25 mouse cellular contexts compared by ENCODE assay signal in the genomic region with DNA sequence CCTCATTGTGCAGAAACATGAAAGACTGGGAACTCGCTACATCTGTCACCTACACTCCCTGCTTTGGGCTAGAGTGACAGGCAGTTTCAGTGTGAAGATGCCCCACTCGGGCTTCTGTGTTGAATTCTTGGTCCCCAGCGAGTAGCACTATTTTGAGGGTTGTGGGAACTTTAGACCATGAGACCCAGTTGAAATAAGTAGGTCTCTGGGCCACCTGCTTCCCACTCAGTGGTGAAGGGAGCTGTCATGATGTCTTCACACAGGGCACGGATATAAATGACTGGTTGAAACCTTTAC.
DNase-seq lines count a peak whose midpoint lies in the region; ATAC-seq and TF ChIP-seq lines count a peak whose summit lies in the region.
"Had no signal": no experiment of that assay in that cellular context is flagged by ENCODE, and none has a peak within 500 bp of the region (broad histone marks: within the 10 kb centered on the region; RNA-seq: fewer than 3 reads in every experiment).

No protein-coding gene starts in this region.

- no peak overlapping the region for H3K9ac ChIP-seq in heart, embryonic 16.5 days (ENCODE audit: low read length)
- no peak overlapping the region for H3K9ac ChIP-seq in CH12.LX (ENCODE audit: insufficient read depth, low read depth)
- H3K9ac ChIP-seq: embryonic facial prominence, embryonic 13.5 days; forebrain, embryonic 13.5 days; hindbrain, embryonic 14.5 days had no signal

- intact Hi-C loops in heart, postnatal 25 days (cut with DNase I) = no loop called here

- in situ Hi-C loops in CH12.LX (cut with MboI; ENCODE audit: low pct_ligation_motif_present, low pct_unique_long_range_greater_than_20kb, low sequenced_read_pairs) = no loop called here

- H3K9me3 ChIP-seq in heart, embryonic 16.5 days (replicated peaks; ENCODE audit: control insufficient read depth, low read length) = peaks cover 2% of the 10 kb centered on the region; the same call in 1 of the 2 replicates
- no peaks in the 10 kb centered on the region for H3K9me3 ChIP-seq in CH12.LX (replicated peaks; ENCODE audit: low read length)
- H3K9me3 ChIP-seq: embryonic facial prominence, embryonic 10.5 days; embryonic facial prominence, embryonic 13.5 days; forebrain, embryonic 13.5 days had no signal

- no peak for DNase-seq in heart, postnatal 25 days (ENCODE audit: low spot score)
- DNase-seq in CH12.LX (ENCODE audit: extremely low read depth) = peak; percentile 43
- no peak for DNase-seq in thymus, adult 2 months
- DNase-seq in thymus, postnatal 4 days = peak; percentile 58
- no peak for DNase-seq in urinary bladder, adult 18-20 months (ENCODE audit: low spot score in 2 of 2)
- DNase-seq: adrenal gland, adult 2 months; adrenal gland, postnatal 14 days; cerebellum, adult 11 months; cerebellum, adult 2 months; cerebellum, adult 9-11 months; cerebellum, postnatal 25 days; embryo, embryonic 11 days; gastrocnemius, postnatal 10 days; gastrocnemius, postnatal 36 days; heart, postnatal 4 days had no signal

- 75% methylated on average over 4 of the region's 4 CpGs for WGBS in heart, embryonic 16.5 days
- WGBS in thymus, adult 2 months = 2% methylated on average over 4 of the region's 4 CpGs

- dilution Hi-C loops in CH12.LX (cut with MboI; ENCODE audit: extremely low pct_ligation_motif_present, extremely low pct_unique_long_range_greater_than_20kb, low sequenced_read_pairs) = no loop called here

- H3K36me3 ChIP-seq in heart, embryonic 16.5 days (ENCODE audit: control insufficient read depth, insufficient read depth) = no peaks in the 10 kb centered on the region
- no peaks in the 10 kb centered on the region for H3K36me3 ChIP-seq in CH12.LX (replicated peaks in 1 of 2; ENCODE audit: control insufficient read depth in 1 of 2, insufficient read depth in 1 of 2, low read length in 1 of 2)
- no peaks in the 10 kb centered on the region for H3K36me3 ChIP-seq in thymus, adult 2 months (ENCODE audit: control insufficient read depth, insufficient read depth, low read length)
- H3K36me3 ChIP-seq: embryonic facial prominence, embryonic 10.5 days; embryonic facial prominence, embryonic 13.5 days had no signal

- peak overlapping the region; percentile 62; the same call in 1 of the 2 replicates for H3K27ac ChIP-seq in heart, embryonic 16.5 days (ENCODE audit: low read length)
- H3K27ac ChIP-seq in CH12.LX (ENCODE audit: insufficient read depth, low read depth) = no peak overlapping the region
- H3K27ac ChIP-seq in thymus, adult 2 months (ENCODE audit: control insufficient read depth, insufficient read depth, low read length) = peak overlapping the region; percentile 98
- H3K27ac ChIP-seq: embryonic facial prominence, embryonic 10.5 days; embryonic facial prominence, embryonic 13.5 days; forebrain, embryonic 13.5 days; hindbrain, embryonic 14.5 days; hindbrain, postnatal 0 days had no signal

- no peak overlapping the region for H3K4me3 ChIP-seq in heart, embryonic 16.5 days (ENCODE audit: low read length)
- H3K4me3 ChIP-seq in CH12.LX (replicated peaks in 1 of 3; ENCODE audit: low read depth in 2 of 3, low read length in 2 of 3, poor library complexity in 1 of 3) = no peak overlapping the region
- no peak overlapping the region for H3K4me3 ChIP-seq in thymus, adult 2 months (ENCODE audit: control insufficient read depth, insufficient read depth, low read length)
- H3K4me3 ChIP-seq: embryonic facial prominence, embryonic 10.5 days; embryonic facial prominence, embryonic 13.5 days; erythroblast, embryonic 14.5 days; forebrain, embryonic 13.5 days had no signal

- TF ChIP-seq POLR2A in CH12.LX (IDR thresholded peaks at IDR 0.05; ENCODE audit: low read depth, low read length) = no peak
- no peak for TF ChIP-seq POLR2A in thymus, adult 2 months (IDR thresholded peaks at IDR 0.05; ENCODE audit: control insufficient read depth, extremely low read depth, insufficient read depth, low read length, poor library complexity)

- peaks cover 5% of the 10 kb centered on the region; the same call in 1 of the 2 replicates for H3K4me1 ChIP-seq in heart, embryonic 16.5 days (ENCODE audit: control insufficient read depth, insufficient read depth, low read length)
- peaks cover 3 to 40% of the 10 kb centered on the region in 2 experiments; a peak in 3 of 4 replicates for H3K4me1 ChIP-seq in CH12.LX (ENCODE audit: control insufficient read depth in 1 of 2, insufficient read depth in 2 of 2)
- peaks cover 17% of the 10 kb centered on the region for H3K4me1 ChIP-seq in thymus, adult 2 months (replicated peaks; ENCODE audit: control insufficient read depth, insufficient read depth, low read length)
- H3K4me1 ChIP-seq: forebrain, embryonic 13.5 days had no signal

- H3K79me2 ChIP-seq in CH12.LX (replicated peaks; ENCODE audit: control insufficient read depth, extremely low read depth, insufficient read depth, poor library complexity, severe bottlenecking) = no peaks in the 10 kb centered on the region

- no peaks in the 10 kb centered on the region for H3K27me3 ChIP-seq in heart, embryonic 16.5 days (ENCODE audit: control insufficient read depth, insufficient read depth, low read length)
- H3K27me3 ChIP-seq in CH12.LX (replicated peaks) = no peaks in the 10 kb centered on the region
- no peaks in the 10 kb centered on the region for H3K27me3 ChIP-seq in thymus, adult 2 months (ENCODE audit: control insufficient read depth, insufficient read depth, low read length)
- H3K27me3 ChIP-seq: embryonic facial prominence, embryonic 13.5 days; forebrain, embryonic 13.5 days had no signal

- peak; percentile 66 for ATAC-seq in heart, embryonic 16.5 days (replicated peaks; ENCODE audit: extremely low read depth, insufficient read depth, low FRiP score)
- ATAC-seq: forebrain, embryonic 13.5 days; forebrain, embryonic 16.5 days; hindbrain, postnatal 0 days; intestine, embryonic 16.5 days had no signal

- no peak for TF ChIP-seq RAD21 in CH12.LX (IDR thresholded peaks at IDR 0.05; ENCODE audit: low read depth, low read length)

- H3K4me2 ChIP-seq in heart, embryonic 16.5 days (ENCODE audit: low read depth, low read length) = no peak overlapping the region
- peak overlapping the region; percentile 94 for H3K4me2 ChIP-seq in CH12.LX (ENCODE audit: insufficient read depth, low read depth, poor library complexity, severe bottlenecking)
- H3K4me2 ChIP-seq: embryonic facial prominence, embryonic 13.5 days; forebrain, embryonic 13.5 days; heart, embryonic 11.5 days; hindbrain, embryonic 14.5 days had no signal

- TF ChIP-seq EP300 in CH12.LX (IDR thresholded peaks at IDR 0.05; ENCODE audit: low read length) = no peak

- TF ChIP-seq CTCF in CH12.LX (conservative IDR thresholded peaks at IDR 0.05 in 1 of 2, IDR thresholded peaks at IDR 0.05 in 1 of 2; ENCODE audit: low read depth in 2 of 2, low read length in 2 of 2) = no peak
- no peak for TF ChIP-seq CTCF in thymus, adult 2 months (IDR thresholded peaks at IDR 0.05; ENCODE audit: borderline replicate concordance, control insufficient read depth, extremely low read depth, insufficient read depth, low read length, poor library complexity)

TF ChIP-seq in CH12.LX, 34 proteins besides CTCF, POLR2A, EP300 and RAD21:
- TF ChIP-seq NELFE (IDR thresholded peaks at IDR 0.05; ENCODE audit: low read depth, low read length) = no peak
- no peak for TF ChIP-seq SMC3 (IDR thresholded peaks at IDR 0.05; ENCODE audit: low read depth, low read length)
- TF ChIP-seq SIN3A (IDR thresholded peaks at IDR 0.05; ENCODE audit: low read length) = 0 out of 2 replicates have a peak, but pooled peaks have one; percentile 17
TF ChIP-seq in CH12.LX: peak in this region for 1.

Comparison
In these comparisons a context has a peak if more than half of its experiments do, and no peak if none do; other contexts are left out.
1. DNase-seq: peak in CH12.LX (single experiment) and thymus, postnatal 4 days (single experiment); none in heart, postnatal 25 days (single experiment), thymus, adult 2 months (single experiment) and urinary bladder, adult 18-20 months (0 of 2).